Mouse (Mus musculus): ENCODE results near the gene Chrne. TPM values are rescaled to one million over a fixed set of nuclear protein-coding genes. Genes with fewer than 3 reads are reported as not detected.

The Chrne gene
- polyA plus RNA-seq, 1 experiment, result not detected

DNA sequence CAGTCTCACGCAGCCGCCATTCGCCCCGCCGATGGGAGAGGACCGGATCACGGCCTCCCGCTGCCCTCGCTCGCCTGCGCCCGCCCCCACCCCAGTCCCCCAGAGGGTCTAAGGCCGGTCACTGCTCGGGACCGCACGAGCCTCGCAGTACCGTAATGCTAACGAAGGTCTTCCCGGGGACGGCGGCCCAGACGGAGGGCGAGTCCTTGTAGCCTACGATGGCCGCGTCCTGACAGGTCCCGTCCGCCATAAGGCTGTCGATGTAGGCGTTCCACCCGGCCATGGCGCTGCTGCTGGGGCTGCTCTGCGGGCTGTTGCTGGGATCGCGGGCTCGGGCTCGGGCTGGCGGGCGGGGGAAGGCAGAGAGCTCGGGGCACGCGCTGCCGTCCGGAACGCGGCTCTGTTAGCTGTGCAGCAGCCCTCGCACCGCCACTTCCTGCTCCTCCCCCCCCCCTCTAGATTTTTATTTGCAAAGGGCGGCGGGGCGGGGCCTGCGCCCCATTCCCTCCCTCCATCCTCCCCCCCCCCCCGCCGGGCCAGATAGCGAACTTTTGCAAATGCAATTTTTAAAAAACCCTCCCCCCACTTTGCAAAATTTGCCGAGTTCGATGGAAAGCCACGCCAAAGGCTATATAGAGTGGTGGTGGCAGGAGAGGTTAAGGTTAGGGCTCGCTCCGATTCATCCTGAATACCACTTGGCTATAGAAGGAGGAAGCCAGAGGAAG, 35.3 kb upstream of the Chrne start, which contains the start of gene Pfn1:
Gene Pfn1, minus strand, starts transcription at position 447 of the 725 bp plus-strand sequence.
- TF ChIP-seq POLR2A (IDR thresholded peaks at IDR 0.05; ENCODE audit: borderline replicate concordance, control insufficient read depth, low read depth, low read length), result peak; percentile 96; the same call in 1 of the 2 replicates
- no peak for TF ChIP-seq CTCF (IDR thresholded peaks at IDR 0.05; ENCODE audit: control insufficient read depth, insufficient read depth, low read length)
- peaks cover 7% of the 10 kb centered on the region for H3K4me1 ChIP-seq (ENCODE audit: control insufficient read depth, insufficient read depth, low read length)
- WGBS, result under 1% methylated on average over 60 of the region's 61 CpGs

DNA sequence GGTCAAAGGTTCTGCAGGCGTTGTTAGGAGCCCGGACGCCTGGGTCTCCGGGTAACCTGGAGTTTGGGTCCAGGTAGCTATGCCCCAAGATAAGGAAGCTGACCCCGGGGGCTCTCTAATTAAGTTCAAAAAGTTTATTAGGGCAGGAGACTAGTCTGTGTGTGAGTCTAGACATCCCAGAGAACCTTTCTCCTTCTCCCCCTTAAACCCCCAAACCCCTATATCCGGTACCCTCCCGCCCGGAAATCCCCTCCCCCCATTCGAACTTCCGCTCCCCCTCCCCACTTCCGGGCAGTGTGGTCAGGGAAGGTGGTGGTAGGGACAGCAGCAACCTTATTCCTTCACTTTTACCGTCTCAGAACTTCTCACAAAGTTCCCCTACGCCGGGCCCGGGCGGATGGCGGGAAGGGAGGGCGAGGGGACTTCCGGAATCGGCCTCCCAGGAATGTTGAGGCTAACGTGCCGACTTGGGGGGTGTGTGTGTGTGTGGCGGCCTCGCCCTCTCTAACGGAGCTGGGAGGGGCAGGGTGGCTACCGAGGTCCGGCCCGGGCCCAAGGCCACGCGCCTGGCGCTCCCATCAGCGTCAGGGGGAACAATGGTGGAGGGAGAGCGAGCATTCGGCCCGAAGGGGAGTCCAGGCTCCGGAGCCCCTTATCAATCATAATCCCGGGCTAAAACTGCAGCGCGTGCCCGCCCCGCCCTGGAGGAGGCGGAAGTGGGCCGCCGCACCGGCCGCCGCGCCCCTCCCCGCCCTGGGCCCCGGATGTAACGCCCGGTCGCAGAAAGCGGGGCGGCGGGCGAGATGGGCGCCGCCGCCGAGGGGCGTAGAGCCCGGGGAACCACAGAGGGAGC, 34.6 kb upstream of the Chrne start:
- Histone ChIP-seq H3K4me1 (ENCODE audit: control insufficient read depth, insufficient read depth, low read length) (peaks cover 10% of the 10 kb centered on the region), H3K27ac (ENCODE audit: control insufficient read depth, insufficient read depth, low read depth, low read length, poor library complexity) (peak overlapping the region; percentile 100), H3K4me3 (replicated peaks; ENCODE audit: control insufficient read depth, low read depth, low read length) (peak overlapping the region; percentile 98)
- WGBS, result under 1% methylated on average over 63 of the region's 63 CpGs
- peak; percentile 37; the same call in 1 of the 2 replicates for TF ChIP-seq POLR2A (IDR thresholded peaks at IDR 0.05; ENCODE audit: borderline replicate concordance, control insufficient read depth, low read depth, low read length)
- TF ChIP-seq CTCF (IDR thresholded peaks at IDR 0.05; ENCODE audit: control insufficient read depth, insufficient read depth, low read length), result no peak

More for the DNA sequence above, 35.3 kb upstream of the Chrne start, which contains the start of gene Pfn1:
- H3K27ac ChIP-seq (ENCODE audit: control insufficient read depth, insufficient read depth, low read depth, low read length, poor library complexity), result peak within 1 kb of the TSS; percentile 100
- H3K4me3 ChIP-seq (replicated peaks; ENCODE audit: control insufficient read depth, low read depth, low read length), result peak within 1 kb of the TSS; percentile 98

DNA sequence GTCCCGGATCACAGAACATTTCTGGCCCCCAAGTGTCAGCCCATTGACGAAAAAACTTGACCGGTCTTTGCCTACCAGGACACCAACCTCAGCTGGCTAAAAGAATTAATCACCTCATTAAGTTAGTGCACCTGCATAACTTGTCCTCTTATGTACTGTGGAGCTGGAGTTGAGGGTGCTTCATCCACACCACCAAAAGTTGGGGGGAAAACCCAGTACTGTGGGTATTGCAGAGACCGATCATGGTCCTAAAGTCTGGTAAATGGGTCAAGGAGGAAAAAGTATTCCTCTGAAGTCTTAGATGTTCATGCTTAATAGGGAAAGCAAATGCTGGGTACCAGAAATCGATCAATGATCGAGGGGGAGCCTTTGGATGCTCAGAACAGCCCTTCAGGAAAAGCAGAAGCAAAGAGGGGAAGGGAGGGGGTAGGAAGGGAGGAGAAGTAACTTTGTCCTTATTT, 33.9 kb upstream of the Chrne start:
- peak overlapping the region; percentile 100 for H3K27ac ChIP-seq (ENCODE audit: control insufficient read depth, insufficient read depth, low read depth, low read length, poor library complexity)
- peak overlapping the region; percentile 98 for H3K4me3 ChIP-seq (replicated peaks; ENCODE audit: control insufficient read depth, low read depth, low read length)
- peaks cover 10% of the 10 kb centered on the region for H3K4me1 ChIP-seq (ENCODE audit: control insufficient read depth, insufficient read depth, low read length)
- WGBS, result 8% methylated on average over 6 of the region's 6 CpGs
- TF ChIP-seq CTCF (IDR thresholded peaks at IDR 0.05; ENCODE audit: control insufficient read depth, insufficient read depth, low read length) (no peak), POLR2A (IDR thresholded peaks at IDR 0.05; ENCODE audit: borderline replicate concordance, control insufficient read depth, low read depth, low read length) (no peak)

DNA sequence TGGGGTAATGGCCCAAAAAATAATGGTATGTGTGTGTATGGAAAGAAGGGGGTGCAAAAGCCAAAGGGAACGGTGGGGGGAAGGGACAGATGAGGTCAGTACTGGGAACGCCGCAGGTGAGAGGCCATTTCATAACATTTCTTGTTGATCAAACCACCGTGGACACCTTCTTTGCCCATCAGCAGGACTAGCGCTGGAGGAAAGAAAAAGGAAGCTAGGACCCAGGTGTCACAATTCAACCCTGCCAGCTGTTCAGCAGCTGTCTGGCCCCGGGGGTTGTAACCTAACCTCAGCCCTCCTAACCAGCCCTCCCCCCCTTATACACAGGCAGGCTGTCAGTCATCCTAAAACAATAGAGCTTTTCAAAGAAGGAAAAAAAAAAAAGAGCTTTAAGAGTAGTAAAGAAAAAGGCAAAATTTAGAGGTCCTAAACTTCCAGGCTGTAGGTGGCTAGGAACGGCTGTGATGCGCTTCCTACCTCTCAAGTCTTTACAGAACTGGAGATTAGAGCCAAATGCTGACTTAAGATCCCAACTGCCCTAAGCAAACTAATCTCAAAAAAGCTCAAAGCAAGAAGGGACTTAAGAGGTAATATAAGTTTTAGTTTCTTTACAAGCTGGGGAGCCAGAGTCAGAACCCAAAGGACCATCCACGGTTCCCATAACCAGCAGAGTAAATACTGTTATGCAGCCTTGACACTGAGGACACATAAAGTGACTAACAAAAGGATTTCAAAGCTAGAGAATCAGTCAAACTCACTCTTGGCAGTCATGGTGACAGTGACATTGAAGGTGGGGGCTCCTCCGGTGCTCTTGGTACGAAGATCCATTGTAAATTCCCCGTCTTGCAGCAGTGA, 33.2 kb upstream of the Chrne start:
- H3K27ac ChIP-seq (ENCODE audit: control insufficient read depth, insufficient read depth, low read depth, low read length, poor library complexity), result peak overlapping the region; percentile 100
- TF ChIP-seq POLR2A (IDR thresholded peaks at IDR 0.05; ENCODE audit: borderline replicate concordance, control insufficient read depth, low read depth, low read length) (no peak), CTCF (IDR thresholded peaks at IDR 0.05; ENCODE audit: control insufficient read depth, insufficient read depth, low read length) (no peak)
- peaks cover 10% of the 10 kb centered on the region for H3K4me1 ChIP-seq (ENCODE audit: control insufficient read depth, insufficient read depth, low read length)
- WGBS, result 16% methylated on average over 12 of the region's 12 CpGs
- H3K4me3 ChIP-seq (replicated peaks; ENCODE audit: control insufficient read depth, low read depth, low read length), result peak overlapping the region; percentile 98

DNA sequence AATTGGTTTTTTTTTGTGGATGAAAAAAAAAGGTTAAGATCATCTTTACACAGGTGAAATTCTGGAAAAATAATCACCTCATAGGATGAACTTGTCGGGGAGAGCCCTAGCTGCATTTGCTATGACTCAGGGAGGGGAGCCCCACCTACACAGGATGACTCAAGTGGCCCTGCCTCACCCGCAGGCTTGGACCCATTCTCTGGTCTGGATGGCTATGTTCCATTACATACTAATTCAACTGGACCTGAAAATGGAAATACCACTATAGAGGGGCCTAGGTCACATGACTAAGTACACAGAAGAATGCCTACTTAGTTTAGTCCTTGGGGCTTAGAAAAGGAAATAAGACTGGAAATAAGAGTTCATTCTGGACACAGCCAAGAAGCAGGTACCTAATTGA, 32.4 kb upstream of the Chrne start:
- no peak for TF ChIP-seq CTCF (IDR thresholded peaks at IDR 0.05; ENCODE audit: control insufficient read depth, insufficient read depth, low read length)
- no peak for TF ChIP-seq POLR2A (IDR thresholded peaks at IDR 0.05; ENCODE audit: borderline replicate concordance, control insufficient read depth, low read depth, low read length)
- Histone ChIP-seq H3K4me3 (replicated peaks; ENCODE audit: control insufficient read depth, low read depth, low read length) (peak overlapping the region; percentile 26), H3K27ac (ENCODE audit: control insufficient read depth, insufficient read depth, low read depth, low read length, poor library complexity) (peak overlapping the region; percentile 74; the same call in 1 of the 2 replicates), H3K4me1 (ENCODE audit: control insufficient read depth, insufficient read depth, low read length) (peaks cover 8% of the 10 kb centered on the region)
- 16% methylated on average over 2 of the region's 2 CpGs for WGBS

DNA sequence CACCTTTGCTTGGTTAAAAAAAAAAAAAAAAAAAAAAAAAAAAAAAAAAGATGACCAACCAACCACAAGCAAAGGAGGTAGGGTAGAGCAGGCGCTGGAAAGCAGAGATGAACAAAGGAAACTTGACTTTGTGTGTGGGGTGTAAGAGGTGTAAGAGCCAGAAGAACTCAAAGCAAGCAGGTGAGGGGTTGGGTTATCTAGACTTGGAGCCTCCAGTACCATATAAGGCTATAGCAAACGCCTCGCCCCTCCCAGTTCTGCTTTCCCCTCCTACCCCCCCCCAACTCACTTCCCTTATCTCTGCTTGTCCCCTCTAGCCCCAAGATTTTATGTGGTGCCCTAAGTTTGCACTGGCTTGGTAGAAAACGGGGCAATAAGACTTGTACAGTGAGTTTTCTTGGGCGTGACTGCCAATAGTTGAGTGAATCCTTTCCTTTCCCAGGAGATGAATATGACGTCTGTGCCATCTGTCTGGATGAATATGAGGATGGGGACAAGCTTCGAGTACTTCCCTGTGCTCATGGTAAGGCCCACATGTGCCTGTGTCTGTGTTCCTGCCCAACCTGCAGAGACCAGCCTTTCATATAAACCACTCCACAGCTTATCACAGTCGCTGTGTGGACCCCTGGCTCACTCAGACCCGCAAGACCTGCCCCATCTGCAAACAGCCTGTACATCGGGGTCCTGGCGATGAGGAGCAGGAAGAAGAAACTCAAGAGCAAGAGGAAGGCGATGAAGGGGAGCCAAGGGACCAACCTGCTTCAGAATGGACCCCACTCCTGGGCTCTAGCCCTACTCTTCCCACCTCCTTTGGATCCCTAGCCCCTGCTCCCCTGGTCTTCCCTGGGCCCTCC, 31.5 kb upstream of the Chrne start:
- Histone ChIP-seq H3K27ac (ENCODE audit: control insufficient read depth, insufficient read depth, low read depth, low read length, poor library complexity) (peak overlapping the region; percentile 74), H3K4me3 (replicated peaks; ENCODE audit: control insufficient read depth, low read depth, low read length) (peak overlapping the region; percentile 22), H3K4me1 (ENCODE audit: control insufficient read depth, insufficient read depth, low read length) (peaks cover 8% of the 10 kb centered on the region; the same call in 1 of the 2 replicates)
- TF ChIP-seq CTCF (IDR thresholded peaks at IDR 0.05; ENCODE audit: control insufficient read depth, insufficient read depth, low read length) (no peak), POLR2A (IDR thresholded peaks at IDR 0.05; ENCODE audit: borderline replicate concordance, control insufficient read depth, low read depth, low read length) (peak; percentile 32; the same call in 1 of the 2 replicates)
- WGBS, result 29% methylated on average over 12 of the region's 12 CpGs
